Mouse (Mus musculus): ENCODE data around the gene Il21. TPM values are rescaled to one million over a fixed set of nuclear protein-coding genes. Genes with fewer than 3 reads are reported as not detected.

Gene Il21
- total and polyA plus RNA-seq, 2 experiments: not detected

DNA sequence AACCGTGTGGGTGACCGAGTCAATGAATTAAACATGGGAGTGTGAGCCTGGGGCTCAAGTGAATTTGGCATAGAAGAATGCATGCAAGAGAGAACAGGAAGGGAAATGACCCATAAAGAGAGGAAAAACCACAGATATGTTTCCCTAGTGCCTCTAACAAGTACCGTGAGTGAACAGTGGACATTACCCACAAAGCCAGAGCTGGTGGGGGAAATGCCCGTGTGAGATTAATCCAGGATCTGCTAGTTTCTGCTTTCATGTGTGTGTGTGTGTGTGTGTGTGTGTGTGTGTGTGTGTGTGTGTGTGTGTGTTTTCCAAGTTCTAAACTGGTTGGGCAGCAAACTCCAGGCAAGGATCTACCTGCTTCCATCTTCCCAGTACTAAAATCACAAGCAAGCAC lies 37.5 kb upstream of the Il21 start:
- WGBS: 83% methylated on average over 4 of the region's 4 CpGs
- Histone ChIP-seq H3K36me3 (ENCODE audit: control insufficient read depth, insufficient read depth, low read length) (no peaks in the 10 kb centered on the region), H3K79me2 (ENCODE audit: control insufficient read depth, insufficient read depth, low read length) (no peaks in the 10 kb centered on the region), H3K27ac (replicated peaks; ENCODE audit: insufficient read depth, low read depth, low read length) (no peak overlapping the region), H3K4me3 (ENCODE audit: insufficient read depth, low read depth, low read length) (no peak overlapping the region), H3K4me1 (ENCODE audit: control insufficient read depth, insufficient read depth, low read length) (no peaks in the 10 kb centered on the region), H3K27me3 (ENCODE audit: control insufficient read depth, insufficient read depth, low read length) (no peaks in the 10 kb centered on the region), H3K9ac (ENCODE audit: low read depth, low read length) (no peak overlapping the region)
- no peak for DNase-seq (ENCODE audit: extremely low read depth, low read depth, low spot score)
- TF ChIP-seq POLR2A (IDR thresholded peaks at IDR 0.05; ENCODE audit: extremely low read depth, insufficient read depth, low read length) (no peak), CTCF (IDR thresholded peaks at IDR 0.05; ENCODE audit: low read depth, low read length) (no peak)

DNA sequence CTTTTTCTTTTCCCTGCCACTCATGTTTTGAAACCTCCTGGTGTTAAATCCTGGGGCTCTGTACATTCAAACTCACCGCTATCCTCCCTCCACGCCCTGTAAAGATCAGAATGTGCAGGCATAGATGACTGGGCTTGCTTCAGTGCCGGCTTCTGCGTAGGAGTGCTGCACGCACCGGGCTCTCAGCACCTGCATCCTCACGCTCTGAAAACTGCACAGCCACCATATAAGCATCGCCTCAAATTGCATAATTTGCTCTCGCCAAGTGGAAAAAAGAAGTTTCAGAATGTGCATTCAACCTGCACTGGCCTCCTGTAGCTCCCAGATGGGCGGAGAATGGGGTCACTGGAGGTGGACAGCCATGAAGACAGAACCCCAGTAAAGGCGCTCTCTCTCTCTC lies 35.9 kb upstream of the Il21 start:
- no peak overlapping the region for H3K9ac ChIP-seq (ENCODE audit: low read depth, low read length)
- no peaks in the 10 kb centered on the region for H3K27me3 ChIP-seq (ENCODE audit: control insufficient read depth, insufficient read depth, low read length)
- 81% methylated on average over 11 of the region's 11 CpGs for WGBS
- TF ChIP-seq CTCF (IDR thresholded peaks at IDR 0.05; ENCODE audit: low read depth, low read length) (no peak), POLR2A (IDR thresholded peaks at IDR 0.05; ENCODE audit: extremely low read depth, insufficient read depth, low read length) (no peak)
- no peak overlapping the region for H3K27ac ChIP-seq (replicated peaks; ENCODE audit: insufficient read depth, low read depth, low read length)
- no peaks in the 10 kb centered on the region for H3K4me1 ChIP-seq (ENCODE audit: control insufficient read depth, insufficient read depth, low read length)
- no peak for DNase-seq (ENCODE audit: extremely low read depth, low read depth, low spot score)
- no peaks in the 10 kb centered on the region for H3K79me2 ChIP-seq (ENCODE audit: control insufficient read depth, insufficient read depth, low read length)
- H3K4me3 ChIP-seq (ENCODE audit: insufficient read depth, low read depth, low read length): no peak overlapping the region
- H3K36me3 ChIP-seq (ENCODE audit: control insufficient read depth, insufficient read depth, low read length): no peaks in the 10 kb centered on the region

DNA sequence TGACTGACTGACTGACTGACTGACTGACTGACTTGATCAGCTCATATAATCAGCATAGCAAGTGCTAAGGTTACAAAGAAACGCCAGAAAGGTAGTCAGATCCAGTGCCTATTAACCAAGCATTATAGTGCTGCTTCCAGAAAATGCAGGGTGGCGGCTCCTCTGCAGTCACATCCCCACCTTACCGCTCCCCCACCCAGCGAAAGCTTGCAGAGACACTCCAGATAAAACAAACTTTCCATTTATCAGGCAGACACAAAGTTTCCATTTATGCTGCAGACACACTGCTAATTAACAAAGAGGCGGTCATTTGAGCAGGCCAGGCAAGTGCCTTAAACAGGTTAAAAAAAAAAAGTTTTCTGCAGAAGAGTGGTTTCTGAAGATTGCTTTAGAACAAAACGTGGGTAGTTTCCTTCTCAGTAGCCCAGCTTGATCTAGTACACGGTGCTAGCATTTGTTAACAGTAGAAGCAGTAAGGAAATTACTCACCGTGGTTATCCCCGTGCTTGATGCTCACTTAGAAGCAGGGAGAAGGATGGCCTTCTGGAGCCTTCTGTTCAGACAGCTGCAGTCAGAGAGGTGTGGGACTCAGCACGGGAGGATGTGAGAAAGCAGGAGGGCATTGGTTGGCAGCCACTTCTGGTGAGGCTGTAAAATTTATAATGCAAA lies 27.0 kb upstream of the Il21 start:
- 68% methylated on average over 10 of the region's 10 CpGs for WGBS
- TF ChIP-seq CTCF (IDR thresholded peaks at IDR 0.05; ENCODE audit: low read depth, low read length): no peak
- TF ChIP-seq POLR2A (IDR thresholded peaks at IDR 0.05; ENCODE audit: extremely low read depth, insufficient read depth, low read length): no peak
- Histone ChIP-seq H3K36me3 (ENCODE audit: control insufficient read depth, insufficient read depth, low read length) (no peaks in the 10 kb centered on the region), H3K79me2 (ENCODE audit: control insufficient read depth, insufficient read depth, low read length) (no peaks in the 10 kb centered on the region), H3K27ac (replicated peaks; ENCODE audit: insufficient read depth, low read depth, low read length) (no peak overlapping the region), H3K4me3 (ENCODE audit: insufficient read depth, low read depth, low read length) (no peak overlapping the region), H3K4me1 (ENCODE audit: control insufficient read depth, insufficient read depth, low read length) (no peaks in the 10 kb centered on the region), H3K27me3 (ENCODE audit: control insufficient read depth, insufficient read depth, low read length) (no peaks in the 10 kb centered on the region), H3K9ac (ENCODE audit: low read depth, low read length) (no peak overlapping the region)
- no peak for DNase-seq (ENCODE audit: extremely low read depth, low read depth, low spot score)

DNA sequence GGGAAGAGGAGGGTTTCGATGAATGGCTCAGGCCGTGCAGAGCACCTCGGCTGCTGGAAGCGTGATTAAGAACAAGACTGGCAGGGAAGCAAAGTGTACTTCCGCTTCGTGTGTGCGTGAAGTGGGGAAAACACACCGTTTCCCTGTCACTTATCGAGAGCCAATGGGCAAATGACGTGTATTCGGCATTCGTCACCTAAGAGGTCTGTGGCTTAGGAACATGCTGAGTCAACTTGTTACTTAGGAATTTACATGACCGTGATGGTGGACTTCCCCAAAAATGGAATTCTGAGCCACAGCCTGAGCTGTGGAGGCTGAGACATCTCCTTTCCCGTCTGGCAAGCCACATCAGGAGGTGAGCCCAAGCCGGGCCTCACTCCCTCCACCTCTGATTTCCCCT lies 25.3 kb upstream of the Il21 start:
- TF ChIP-seq POLR2A (IDR thresholded peaks at IDR 0.05; ENCODE audit: extremely low read depth, insufficient read depth, low read length) (no peak), CTCF (IDR thresholded peaks at IDR 0.05; ENCODE audit: low read depth, low read length) (no peak)
- 86% methylated on average over 15 of the region's 15 CpGs for WGBS
- Histone ChIP-seq H3K27ac (replicated peaks; ENCODE audit: insufficient read depth, low read depth, low read length) (no peak overlapping the region), H3K79me2 (ENCODE audit: control insufficient read depth, insufficient read depth, low read length) (no peaks in the 10 kb centered on the region), H3K27me3 (ENCODE audit: control insufficient read depth, insufficient read depth, low read length) (no peaks in the 10 kb centered on the region), H3K9ac (ENCODE audit: low read depth, low read length) (no peak overlapping the region), H3K4me3 (ENCODE audit: insufficient read depth, low read depth, low read length) (no peak overlapping the region), H3K36me3 (ENCODE audit: control insufficient read depth, insufficient read depth, low read length) (no peaks in the 10 kb centered on the region), H3K4me1 (ENCODE audit: control insufficient read depth, insufficient read depth, low read length) (no peaks in the 10 kb centered on the region)
- no peak for DNase-seq (ENCODE audit: extremely low read depth, low read depth, low spot score)

DNA sequence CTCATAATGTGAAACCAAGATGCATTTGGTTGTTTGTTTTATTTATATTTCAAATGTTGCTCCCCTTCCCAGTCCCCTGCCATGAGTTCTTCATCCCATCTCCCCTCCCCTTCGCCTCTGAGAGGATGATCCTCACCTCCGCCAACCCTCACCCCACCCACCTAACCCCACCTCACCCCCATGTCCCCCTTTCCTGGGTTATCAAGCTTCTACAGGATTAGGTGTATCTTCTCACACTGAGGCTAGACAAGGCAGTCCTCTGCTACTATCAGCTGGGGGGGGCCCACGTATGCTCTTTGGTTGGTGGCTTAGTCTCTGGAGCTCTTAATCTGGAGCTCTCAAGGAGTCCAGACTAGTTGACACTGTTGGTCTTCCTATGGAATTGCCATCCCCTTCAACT lies 18.5 kb upstream of the Il21 start:
- 79% methylated on average over 3 of the region's 3 CpGs for WGBS
- H3K27ac ChIP-seq (replicated peaks; ENCODE audit: insufficient read depth, low read depth, low read length): no peak overlapping the region
- TF ChIP-seq POLR2A (IDR thresholded peaks at IDR 0.05; ENCODE audit: extremely low read depth, insufficient read depth, low read length): no peak
- H3K36me3 ChIP-seq (ENCODE audit: control insufficient read depth, insufficient read depth, low read length): no peaks in the 10 kb centered on the region
- H3K79me2 ChIP-seq (ENCODE audit: control insufficient read depth, insufficient read depth, low read length): no peaks in the 10 kb centered on the region
- no peaks in the 10 kb centered on the region for H3K27me3 ChIP-seq (ENCODE audit: control insufficient read depth, insufficient read depth, low read length)
- H3K4me3 ChIP-seq (ENCODE audit: insufficient read depth, low read depth, low read length): no peak overlapping the region
- DNase-seq (ENCODE audit: extremely low read depth, low read depth, low spot score): no peak
- H3K9ac ChIP-seq (ENCODE audit: low read depth, low read length): no peak overlapping the region
- H3K4me1 ChIP-seq (ENCODE audit: control insufficient read depth, insufficient read depth, low read length): no peaks in the 10 kb centered on the region

DNA sequence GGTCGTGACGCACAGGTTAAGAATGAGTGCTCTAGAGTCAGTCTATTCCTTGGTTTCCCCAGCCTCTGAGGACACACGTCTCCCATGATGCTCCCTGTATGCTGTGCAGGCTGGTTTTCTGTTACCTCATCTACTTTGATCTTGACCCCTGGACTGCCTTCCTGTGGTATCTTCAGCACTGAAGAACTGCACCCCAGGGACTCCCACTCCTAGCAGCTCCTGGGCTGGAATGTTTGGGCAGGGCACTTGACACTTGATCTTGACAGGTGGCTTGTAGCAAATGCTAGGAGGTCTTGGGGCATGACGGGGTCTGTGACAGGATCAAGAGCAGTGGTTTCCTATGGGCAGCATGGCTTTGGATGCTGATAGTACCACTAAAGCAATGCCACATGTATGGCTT lies 2.6 kb upstream of the Il21 start:
- no peak for DNase-seq (ENCODE audit: extremely low read depth, low read depth, low spot score)
- Histone ChIP-seq H3K9ac (ENCODE audit: low read depth, low read length) (no peak overlapping the region), H3K27ac (replicated peaks; ENCODE audit: insufficient read depth, low read depth, low read length) (no peak overlapping the region), H3K36me3 (ENCODE audit: control insufficient read depth, insufficient read depth, low read length) (no peaks in the 10 kb centered on the region), H3K27me3 (ENCODE audit: control insufficient read depth, insufficient read depth, low read length) (no peaks in the 10 kb centered on the region), H3K4me3 (ENCODE audit: insufficient read depth, low read depth, low read length) (no peak overlapping the region), H3K79me2 (ENCODE audit: control insufficient read depth, insufficient read depth, low read length) (no peaks in the 10 kb centered on the region), H3K4me1 (ENCODE audit: control insufficient read depth, insufficient read depth, low read length) (no peaks in the 10 kb centered on the region)
- TF ChIP-seq CTCF (IDR thresholded peaks at IDR 0.05; ENCODE audit: low read depth, low read length) (no peak), POLR2A (IDR thresholded peaks at IDR 0.05; ENCODE audit: extremely low read depth, insufficient read depth, low read length) (no peak)
- 91% methylated on average over 4 of the region's 4 CpGs for WGBS
